Mouse (Mus musculus) thymus, postnatal 10 days (tissue): ENCODE data around the gene Brinp2.

Experiments used
- DNase-seq, 2 experiments: peaks; one replicate each; pipeline ENCODE4 v3.0.0; 2021; ENCODE audit warnings: low spot score in 2 of 2

Brinp2 gene

DNA sequence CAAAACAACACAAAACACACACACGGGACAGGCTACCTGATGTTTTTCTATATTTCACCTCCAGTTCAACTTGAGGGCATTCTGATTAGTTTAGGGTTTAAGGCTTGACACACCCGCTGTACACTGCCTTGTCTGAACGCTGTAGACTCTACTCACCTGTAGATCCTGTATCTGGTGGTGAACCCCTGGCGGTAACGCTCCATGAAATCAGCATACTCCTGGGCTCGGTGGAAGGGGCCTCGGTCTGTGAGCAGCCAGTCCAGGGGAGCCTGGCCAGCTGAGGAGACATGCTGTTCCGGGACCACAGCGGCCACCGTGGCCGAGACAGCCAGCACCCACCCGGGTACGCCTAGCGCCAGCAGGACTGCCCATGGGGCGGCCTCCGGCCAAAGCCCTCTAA, 60.9 kb downstream of the Brinp2 start:
- no peak for DNase-seq

DNA sequence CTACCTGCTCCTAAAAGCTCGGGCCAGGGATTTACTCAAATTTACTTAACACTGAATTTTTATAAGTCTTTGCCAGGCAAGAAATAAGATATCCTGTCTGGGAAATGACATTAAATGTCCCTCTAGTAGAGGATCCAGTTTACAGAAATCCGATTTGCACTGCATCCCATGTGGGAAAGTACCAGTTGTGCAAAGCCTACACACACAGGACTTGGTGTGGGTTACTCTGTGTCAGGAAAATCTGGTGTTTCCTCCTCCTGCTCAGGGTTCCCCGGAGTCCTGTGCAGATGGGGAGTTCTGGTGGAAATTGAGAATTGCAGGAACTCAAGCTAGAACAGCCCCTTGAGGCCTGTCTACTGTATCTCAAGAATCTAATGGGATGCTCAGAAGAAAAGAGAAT, 70.9 kb downstream of the Brinp2 start:
- DNase-seq = no peak

DNA sequence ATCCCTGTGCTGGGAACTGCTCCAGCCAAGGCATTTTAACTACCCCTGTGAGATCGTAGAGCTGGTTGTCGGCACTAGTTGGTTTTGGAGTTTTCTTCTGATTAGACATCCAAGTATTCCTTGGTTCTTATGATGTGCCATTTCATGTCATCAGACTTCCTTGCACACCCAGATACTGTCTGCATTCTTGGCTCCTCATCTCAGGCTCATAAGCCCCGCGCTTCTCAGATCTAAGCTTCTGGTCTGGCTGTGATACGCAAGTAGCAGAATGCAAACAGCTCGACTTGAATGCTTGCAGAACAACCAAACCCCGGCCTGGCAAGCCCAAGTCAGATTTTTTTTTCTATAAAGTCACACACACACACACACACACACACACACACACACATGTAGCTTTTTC, 72.3 kb downstream of the Brinp2 start:
- DNase-seq = no peak

DNA sequence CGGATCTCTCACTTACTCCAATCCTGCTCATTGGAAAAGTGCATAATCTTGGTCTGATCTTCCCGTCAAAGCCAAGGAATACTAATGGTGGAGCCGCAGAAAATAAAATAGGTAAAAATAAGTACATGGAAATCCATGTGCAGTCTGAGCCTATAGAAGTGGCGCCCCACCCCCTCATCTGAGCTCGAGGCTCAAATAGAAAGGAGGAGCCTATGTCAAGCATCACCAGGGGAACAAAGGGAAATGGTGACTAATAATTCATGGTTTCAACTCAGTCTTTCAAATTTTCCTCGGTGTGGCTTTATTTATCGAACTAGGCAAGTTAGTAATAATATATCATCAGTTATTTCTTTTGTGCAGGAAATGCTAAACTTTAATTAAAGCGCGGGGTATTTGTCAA, 84.1 kb downstream of the Brinp2 start:
- no peak for DNase-seq

DNA sequence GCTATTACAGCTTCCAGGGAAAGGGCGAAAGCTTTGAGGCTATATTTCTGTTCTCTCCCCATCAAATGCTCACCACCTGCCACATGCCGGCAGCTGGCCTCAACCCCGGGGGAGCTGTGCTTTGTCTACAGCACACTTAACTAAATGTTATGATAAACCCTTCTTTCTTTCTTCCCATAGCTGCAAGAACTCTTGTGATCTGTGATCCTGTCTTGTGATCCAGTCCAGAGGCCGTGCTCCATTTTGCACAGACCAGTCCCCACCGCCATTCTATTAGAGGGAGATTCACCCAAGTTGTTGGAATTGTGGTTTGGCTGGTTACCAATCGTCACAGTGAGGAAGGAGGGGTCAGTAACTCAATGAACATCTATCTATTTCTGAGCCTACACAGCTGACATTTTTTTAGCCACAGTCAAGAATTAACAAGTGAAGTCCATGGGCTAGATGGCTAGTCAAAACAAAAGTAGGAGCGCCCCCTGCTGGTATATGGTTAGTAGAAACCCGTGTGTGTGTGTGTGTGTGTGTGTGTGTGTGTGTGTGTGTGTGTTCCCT, 89.0 kb downstream of the Brinp2 start:
- no peak for DNase-seq

DNA sequence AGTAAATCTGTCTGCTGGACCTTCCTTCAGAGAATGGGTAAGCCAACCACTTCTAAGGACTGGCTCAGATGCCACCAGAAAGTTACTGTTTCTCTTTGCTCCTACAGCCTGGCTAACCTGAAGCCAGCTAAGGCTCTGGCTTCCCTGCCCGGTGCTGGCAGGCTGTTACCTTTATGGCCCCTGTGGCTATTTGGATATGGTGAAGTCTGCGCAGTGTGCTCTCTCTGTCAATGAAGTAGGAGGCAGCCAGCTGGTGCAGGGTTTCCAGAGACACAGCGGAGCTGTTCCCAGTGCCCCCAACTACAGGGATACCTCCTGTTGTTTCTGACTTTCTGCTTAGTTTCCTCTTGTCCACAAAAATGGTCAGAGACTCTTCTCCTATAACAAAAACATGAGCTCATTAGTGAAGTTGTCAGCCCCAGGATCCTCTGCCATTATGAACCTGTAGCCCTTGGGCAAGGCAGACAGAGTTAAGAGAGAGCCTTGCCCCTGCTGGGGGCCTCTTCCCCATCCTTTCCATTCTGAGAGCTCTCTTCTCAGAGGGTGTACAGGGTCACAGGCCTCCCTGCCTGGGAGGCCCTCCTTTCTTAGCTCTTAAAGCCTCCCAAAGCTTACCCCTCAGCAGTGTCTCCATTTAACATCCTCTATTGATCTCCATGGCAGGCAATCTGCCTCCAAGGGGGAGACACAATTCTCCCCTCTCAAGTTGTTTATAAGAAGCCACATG, 89.7 kb downstream of the Brinp2 start:
- DNase-seq = no peak

DNA sequence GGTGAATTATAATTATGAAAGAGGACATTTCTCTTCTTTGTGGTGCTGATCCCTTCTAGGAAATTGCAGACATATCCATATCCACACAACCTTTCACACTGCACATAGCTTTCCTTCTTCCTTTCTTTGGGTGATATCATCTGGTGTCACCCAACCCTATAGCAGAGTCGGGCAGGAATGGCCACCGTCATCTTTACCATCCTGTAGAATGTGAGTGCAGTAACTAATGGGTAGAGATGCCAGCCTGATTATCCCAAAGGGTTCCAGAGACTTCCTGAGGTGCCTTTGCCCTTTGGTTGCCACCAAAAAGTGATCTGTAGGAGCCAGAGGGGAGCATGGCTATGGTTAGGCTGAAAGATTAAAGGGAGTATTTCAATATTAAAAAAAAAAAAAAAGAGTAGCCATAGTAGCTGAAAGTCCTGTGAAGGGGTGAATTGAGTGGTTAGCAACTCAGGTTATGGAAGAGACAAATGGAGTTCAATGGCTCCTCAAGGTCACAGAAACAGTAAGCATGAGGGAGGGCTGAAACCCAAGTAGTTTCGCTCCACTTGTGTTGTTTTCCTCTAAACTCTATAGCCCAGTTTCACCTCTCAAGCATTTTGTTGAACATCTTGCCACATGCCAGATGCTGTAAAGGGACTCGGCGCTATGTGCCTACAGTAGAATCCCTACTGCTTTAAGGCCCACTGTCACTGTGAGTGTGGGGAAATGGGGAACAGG, 96.5 kb downstream of the Brinp2 start:
- DNase-seq = no peak

DNA sequence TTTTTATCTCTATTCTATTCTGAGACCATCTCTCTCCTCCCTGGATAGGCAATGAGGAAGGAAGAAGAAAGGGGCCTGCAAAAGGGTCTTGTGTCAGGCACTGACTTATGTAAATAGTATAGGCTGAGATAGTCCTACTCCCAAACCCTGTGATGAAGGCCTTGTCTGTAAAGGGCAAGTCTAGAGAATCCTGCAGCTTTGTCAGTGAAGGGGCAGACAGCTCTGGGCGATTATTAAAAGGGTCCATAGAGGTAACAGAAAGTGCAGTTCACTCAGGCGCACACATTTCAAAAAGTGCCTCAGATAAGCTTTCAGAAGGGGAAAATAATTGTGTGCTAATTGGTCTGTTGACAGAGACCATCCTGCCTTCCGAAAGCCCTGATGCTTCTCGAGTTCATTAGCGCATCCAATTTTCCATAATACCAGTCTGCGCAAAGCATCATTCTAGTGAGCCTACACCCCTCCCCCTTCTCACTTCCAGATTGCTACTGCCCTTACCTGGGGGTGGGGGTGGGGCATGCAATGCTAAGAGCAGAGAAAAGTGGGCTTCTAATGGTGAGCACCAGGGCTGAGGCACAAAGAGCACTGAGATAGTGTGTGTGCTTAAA, 97.3 kb downstream of the Brinp2 start:
- DNase-seq = no peak

DNA sequence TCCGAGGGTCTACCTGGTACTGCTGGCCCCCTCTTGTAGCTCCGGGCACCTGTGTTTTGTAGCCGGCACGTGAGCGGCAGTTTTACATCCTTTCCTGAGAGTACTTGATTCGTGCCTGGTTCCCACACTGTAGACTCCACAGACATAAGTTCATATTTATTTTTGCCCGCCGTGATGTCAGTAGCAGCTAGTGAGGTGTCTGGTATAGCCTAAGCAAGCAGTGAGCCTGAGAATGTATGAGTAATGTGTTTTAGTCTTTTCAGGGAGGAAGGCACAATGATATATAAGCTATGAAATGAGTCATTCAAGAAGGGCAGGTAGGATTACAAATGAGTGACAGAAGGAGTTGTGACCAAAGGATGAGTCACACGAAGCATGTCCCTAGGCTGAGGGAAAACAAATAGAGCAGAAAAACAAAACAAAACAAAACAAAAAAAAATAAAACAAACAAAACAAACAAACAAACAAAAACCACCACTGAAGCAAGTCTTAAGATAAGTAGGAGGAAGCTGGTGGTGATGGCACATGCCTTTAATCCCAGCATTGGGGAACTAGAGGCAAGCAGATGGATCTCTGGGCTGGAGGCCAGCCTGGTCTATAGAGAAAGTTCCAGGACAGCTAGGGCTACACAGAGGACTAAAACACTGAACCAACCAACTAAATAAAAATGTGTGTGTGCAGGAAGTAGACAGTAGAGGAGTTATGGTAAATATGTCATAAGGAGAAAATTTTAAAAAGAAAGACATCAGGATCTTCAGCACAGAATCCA, 100.0 kb downstream of the Brinp2 start:
- DNase-seq = no peak

DNA sequence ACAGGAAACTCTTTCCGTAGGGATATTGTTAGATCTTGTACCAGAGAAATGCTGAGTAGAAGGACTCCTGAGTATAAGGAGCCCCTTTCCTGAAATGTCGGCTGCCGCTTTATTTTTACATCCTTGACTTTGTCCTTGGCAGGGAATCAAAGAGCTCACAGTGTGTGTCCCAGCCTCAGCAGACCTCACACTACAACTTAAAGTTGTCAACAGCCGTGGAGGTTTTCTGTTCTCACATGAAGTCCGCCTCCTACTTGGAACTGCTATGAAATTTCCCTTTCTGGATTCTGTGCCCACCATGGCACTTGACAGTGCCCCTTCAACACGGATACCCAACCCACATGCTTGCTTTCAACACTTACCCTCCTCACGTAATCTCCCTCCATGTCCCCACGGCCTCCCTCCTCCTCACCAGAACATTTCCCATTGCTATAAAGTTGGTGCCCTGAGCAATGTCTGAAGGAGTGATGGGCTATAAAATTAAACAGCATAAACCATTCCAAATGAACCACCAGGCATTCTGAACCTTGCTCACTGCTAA, 103.4 kb downstream of the Brinp2 start:
- no peak for DNase-seq

DNA sequence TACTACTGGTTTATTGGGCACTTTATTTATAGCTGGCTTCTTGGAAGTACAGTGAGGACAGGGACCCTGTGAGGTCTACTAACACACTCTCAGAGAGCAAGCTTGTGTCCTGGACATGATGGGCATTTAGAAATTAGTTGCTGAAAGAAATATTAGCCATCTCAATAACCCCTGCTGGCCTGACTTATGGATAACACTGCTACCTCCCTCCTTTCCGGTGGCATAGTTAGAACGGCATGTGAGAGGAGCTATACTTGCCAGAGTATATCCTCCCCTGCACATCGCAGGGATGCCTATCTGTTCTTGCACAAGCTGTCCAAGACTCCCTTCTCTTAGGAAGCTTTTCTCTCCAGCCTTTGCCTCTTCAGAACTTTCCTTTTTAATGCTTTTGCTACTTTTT, 107.9 kb downstream of the Brinp2 start:
- no peak for DNase-seq

DNA sequence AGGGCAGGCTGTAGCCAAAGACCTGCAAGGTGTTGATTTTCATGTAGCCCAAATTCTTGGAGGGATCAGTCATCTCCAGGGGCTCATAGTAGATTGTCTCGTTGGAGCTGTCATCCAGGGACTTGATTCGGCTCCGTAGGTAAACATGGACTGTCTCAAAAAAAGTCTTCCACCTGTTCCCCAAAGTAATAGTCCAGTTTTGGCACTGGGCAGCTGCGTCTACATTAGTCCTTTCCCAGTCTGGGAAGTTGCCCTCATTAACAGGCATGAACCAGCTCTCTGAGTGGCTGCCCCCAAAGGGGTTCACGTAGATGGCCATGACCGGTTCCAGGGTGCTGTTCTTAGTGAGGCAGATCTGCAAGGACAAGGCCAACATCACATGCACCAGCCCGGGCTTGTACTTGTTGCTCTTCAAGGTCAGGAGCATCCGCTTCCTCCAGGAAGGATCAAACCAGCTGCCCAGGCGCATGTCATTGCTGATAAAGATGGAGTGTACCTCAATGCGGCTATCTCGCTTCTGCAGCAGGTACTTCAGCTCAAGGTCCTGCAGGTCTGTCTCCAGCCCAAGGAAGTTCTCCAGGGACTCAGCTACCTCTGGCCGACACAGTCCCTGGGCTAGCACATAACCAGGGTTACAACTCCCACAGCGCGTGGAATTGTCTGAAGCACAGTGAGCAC, 109.5 kb downstream of the Brinp2 start:
- DNase-seq = no peak

DNA sequence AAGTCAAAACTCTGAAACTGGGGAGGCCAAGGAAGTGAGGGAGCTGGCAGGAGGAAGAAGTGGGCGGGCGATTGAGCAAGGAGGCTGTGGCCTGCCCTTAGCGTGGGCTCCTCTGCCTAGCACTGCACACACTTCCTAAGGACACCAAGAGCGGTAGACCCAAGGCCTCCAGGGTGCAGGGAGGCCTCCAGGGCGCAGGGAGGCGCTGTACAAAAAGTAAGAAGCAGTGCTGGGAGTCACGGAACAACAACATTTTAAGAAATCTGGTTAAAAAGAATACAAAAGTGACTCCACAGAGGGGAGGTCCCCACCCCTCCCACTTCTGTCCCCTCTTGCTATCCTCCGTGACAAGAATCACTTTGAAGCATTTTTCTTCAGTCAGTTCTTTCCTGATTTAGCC, 110.6 kb downstream of the Brinp2 start:
- DNase-seq = no peak

DNA sequence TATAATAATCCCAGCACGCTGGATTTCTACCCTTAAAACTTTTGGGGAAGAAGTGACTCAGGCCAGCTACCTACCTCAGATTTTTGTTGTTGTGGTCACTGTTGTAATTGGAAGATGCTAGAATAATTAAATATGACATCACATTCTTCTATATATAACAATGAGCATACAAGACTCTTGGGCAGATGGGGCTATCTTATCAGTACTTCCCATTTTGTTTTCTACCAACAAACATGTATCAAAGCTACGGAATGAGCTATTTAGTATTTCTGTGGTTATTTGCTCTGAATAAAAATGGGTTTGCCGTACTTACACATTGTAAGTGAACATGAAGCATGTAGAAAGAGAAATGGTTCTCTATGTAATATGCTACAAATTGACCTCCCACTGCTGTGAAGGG, 112.1 kb downstream of the Brinp2 start:
- DNase-seq = no peak

DNA sequence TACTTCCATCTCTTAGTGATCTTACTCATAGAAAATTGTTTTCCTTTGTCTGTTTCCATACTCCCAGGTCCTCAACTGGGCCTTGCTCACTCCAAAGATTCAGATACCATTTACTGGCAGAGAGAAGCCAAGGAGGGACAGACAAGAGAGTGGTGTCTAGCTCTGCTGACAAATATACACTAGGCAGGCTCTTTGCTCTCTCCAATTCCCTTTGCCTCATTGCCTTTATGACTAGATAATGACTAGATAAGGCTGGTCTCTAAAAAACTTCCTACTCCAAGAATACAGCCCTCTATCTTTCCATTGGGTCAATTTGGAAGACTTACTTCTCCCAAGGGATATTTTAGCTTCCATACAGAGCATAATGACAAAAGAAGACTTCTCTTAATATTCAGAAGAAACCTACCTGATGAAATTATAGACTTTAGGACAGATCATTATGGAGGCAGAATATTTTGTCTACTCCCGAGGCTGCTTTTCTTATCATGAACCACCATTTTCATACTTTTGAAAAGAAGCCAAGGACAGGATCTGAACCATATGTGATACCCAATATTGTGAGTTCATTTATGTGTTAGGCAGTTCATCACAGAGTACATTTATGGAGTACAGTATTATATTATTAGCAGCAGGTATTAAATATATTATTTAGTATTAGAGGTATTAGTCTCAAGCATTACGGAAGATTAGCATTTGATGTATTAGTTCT, 114.1 kb downstream of the Brinp2 start:
- no peak for DNase-seq

DNA sequence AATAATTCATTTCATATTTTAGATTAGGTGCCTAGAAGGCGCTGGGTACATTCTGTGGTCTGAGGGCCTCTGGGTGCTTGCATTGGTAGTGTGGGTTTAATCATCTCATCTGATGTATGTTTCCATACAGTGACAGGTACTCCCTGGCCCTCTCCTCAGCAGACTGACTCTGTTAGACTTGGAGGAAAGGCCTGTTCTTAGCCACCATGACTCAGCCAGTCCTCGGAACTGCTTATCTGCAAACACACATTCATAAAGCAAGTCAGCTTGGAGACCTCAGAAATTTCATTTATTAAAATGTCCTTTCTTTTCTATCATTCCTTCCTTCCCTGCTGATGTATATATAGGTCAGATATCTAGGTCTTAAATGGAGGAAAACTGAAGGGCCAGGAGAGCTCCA, 116.3 kb downstream of the Brinp2 start:
- no peak for DNase-seq

DNA sequence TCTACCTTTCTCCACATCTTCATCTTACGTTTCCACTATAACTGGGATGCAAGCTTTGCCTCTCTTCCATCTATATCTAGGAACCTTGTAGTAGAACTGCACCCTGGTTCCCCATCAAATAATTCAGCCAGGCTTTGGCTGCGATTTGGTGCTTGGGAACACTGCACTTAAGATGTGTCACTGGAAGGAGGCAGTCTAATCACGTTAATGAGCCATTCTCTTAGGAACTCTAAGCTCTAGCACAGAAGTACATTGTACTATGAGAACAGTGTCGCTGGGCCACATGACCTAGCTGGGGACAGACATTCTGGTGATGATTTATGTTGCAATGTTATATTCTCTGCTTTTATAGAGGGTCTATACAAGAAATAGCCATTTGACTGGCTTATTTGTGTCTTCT, 117.4 kb downstream of the Brinp2 start:
- no peak for DNase-seq

DNA sequence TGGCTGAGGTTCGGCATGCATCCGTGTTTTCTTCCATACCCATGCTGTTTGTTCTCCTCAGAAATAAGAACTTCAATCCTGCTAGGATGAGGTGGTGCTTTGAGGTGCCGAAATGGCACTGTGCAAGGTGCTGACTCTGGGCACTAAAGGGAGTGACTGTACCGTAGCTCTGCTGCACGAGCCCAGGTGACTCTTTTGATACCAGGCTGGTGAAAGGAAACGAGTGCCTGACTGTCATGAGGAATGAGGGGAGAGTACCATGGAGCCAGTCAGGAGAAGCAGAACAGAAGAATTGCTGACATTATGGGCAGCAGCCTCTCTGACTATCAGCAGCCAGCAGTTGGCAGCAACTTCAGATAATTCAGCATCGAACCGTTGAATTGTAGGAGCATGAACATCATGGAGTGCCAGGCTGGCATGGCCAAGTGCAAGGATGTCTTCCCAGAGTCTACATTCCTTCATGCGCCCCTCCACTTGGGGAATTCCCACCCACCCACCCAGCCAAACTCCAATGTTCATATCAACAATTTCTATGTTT, 127.4 kb downstream of the Brinp2 start:
- no peak for DNase-seq

DNA sequence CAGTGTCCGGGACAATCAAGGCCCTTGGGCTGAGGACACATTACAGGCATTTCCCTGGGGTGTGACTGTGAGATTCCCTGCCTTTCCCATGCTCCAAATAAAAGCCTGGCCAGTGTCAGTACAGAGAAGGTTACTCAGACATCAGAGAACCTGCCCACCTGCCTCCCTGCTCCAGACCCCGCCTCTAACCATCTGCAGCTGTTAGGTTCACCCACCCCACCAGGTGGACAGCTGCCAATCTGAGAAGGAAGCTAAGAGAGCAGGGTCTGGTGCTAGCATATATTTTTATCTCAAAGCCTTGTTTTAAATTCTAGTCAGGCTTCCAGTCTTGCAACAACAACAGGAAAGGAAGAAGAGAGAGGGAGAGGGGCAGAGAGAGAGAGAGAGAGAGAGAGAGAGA, 128.9 kb downstream of the Brinp2 start:
- no peak for DNase-seq

DNA sequence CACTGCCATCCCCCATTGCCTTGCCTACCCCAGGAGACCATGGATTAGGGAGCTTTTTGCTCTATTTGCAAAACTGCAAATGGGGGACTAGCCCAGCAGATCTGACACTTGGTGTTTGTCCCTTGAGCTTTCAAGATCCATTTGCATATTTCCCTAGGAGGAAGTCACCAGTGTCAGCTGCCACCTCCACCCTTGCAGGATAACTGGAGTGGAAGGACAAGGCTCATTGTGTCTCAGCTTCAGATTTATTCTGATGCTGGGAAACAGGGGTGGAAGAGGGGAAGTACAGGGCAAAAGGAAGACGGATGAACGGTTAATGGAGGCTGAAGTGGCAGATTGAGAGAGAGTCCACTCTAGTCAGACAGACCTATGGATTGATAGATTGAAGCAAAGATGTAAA, 129.4 kb downstream of the Brinp2 start:
- DNase-seq = no peak
